Mouse (Mus musculus): ENCODE results near the gene L2hgdh.

GRCm38 (mm10) chr12:69756015-69756414 is 31.3 kb upstream of the L2hgdh start:
- TF ChIP-seq GATA1 (IDR thresholded peaks at IDR 0.05; ENCODE audit: low read length), result no peak
- no peak for TF ChIP-seq TAL1 (IDR thresholded peaks at IDR 0.05; ENCODE audit: low read length)

All from erythroblast, embryonic 14.5 days (primary cell).